Mouse (Mus musculus) activated CD4-positive, CD25-positive, alpha-beta regulatory T cell (primary cell): Measurements from ENCODE around the gene G430095P16Rik. TPM values are rescaled to one million over a fixed set of nuclear protein-coding genes. Genes with fewer than 3 reads are reported as not detected.

Experiments
- polyA plus RNA-seq, 2 experiments: library from polyadenylated mRNA; unstranded; fragments of 100-300 nt; shearing (Covaris generic); gene quantifications; one replicate each; pipeline ENCODE4 v1.2.1; 2017

G430095P16Rik gene
- polyA plus RNA-seq = 10 to 100 TPM; 23.8 to 35.4 TPM

GRCm38 (mm10) chr8:84722850-84723570 lies at the start of gene G430095P16Rik:
TSS of gene G430095P16Rik (plus strand) at chr8:84723007.

GRCm38 (mm10) chr8:84686191-84687002 lies 36.4 kb upstream of the G430095P16Rik start, which contains the start of gene Trmt1:
TSS of gene Trmt1 (plus strand) at chr8:84686307.

GRCm38 (mm10) chr8:84687705-84688100 lies 35.1 kb upstream of the G430095P16Rik start, which contains the start of gene Nacc1:
TSS of gene Nacc1 (minus strand) at chr8:84687862.

GRCm38 (mm10) chr8:84700941-84701911 lies 21.6 kb upstream of the G430095P16Rik start, which contains the start of gene Lyl1:
TSS of gene Lyl1 (plus strand) at chr8:84701457.

Other genes starting within 250 kb of the G430095P16Rik start
- gene Ier2, start 60.2 kb upstream of the G430095P16Rik start, polyA plus RNA-seq = 100 to 1,000 TPM; 188 to 241 TPM
- gene Trmt1, start 36.7 kb upstream of the G430095P16Rik start, polyA plus RNA-seq = 10 to 100 TPM; 38.1 to 54.2 TPM
- gene Nacc1, start 35.1 kb upstream of the G430095P16Rik start, polyA plus RNA-seq = 10 to 100 TPM; 10.7 to 21.4 TPM
- gene Lyl1, start 21.6 kb upstream of the G430095P16Rik start, polyA plus RNA-seq = under 1 TPM; 0.41 to 0.57 TPM
- gene Nfix, start 77.3 kb downstream of the G430095P16Rik start, polyA plus RNA-seq = 10 to 100 TPM in 1 of 2 experiments, 1 to 10 TPM in 1; 4.1 to 12.3 TPM
- 1 to 10 TPM; 3.3 to 4.2 TPM for gene Dand5, start 99.8 kb downstream of the G430095P16Rik start, polyA plus RNA-seq
- gene Gadd45gip1, start 108.5 kb downstream of the G430095P16Rik start, polyA plus RNA-seq = 10 to 100 TPM; 29.7 to 37.9 TPM
- 100 to 1,000 TPM; 159 to 183 TPM for gene Rad23a, start 117.7 kb downstream of the G430095P16Rik start, polyA plus RNA-seq
- gene Calr, start 123.9 kb downstream of the G430095P16Rik start, polyA plus RNA-seq = 100 to 1,000 TPM; 378 to 630 TPM
- 10 to 100 TPM; 78.3 to 79.8 TPM for gene Farsa, start 134.0 kb downstream of the G430095P16Rik start, polyA plus RNA-seq
- 10 to 100 TPM in 1 of 2 experiments, 1 to 10 TPM in 1; 9.1 to 16.8 TPM for gene Syce2, start 149.1 kb downstream of the G430095P16Rik start, polyA plus RNA-seq
- 10 to 100 TPM; 22.2 to 31.5 TPM for gene Gcdh, start 170.9 kb downstream of the G430095P16Rik start, polyA plus RNA-seq
- 1 to 10 TPM; 1.3 to 3.6 TPM for gene Klf1, start 178.9 kb downstream of the G430095P16Rik start, polyA plus RNA-seq
- gene Dnase2a, start 185.6 kb downstream of the G430095P16Rik start, polyA plus RNA-seq = 10 to 100 TPM in 1 of 2 experiments, 1 to 10 TPM in 1; 6.1 to 11.9 TPM
- gene Mast1, start 214.4 kb downstream of the G430095P16Rik start, polyA plus RNA-seq = 1 to 10 TPM in 1 of 2 experiments, under 1 TPM in 1; 0.62 to 1.2 TPM
- gene Rtbdn, start 224.0 kb downstream of the G430095P16Rik start, polyA plus RNA-seq = under 1 TPM in 1 of 2 experiments, not detected in 1; 0.21 TPM
- not detected for gene Gm49661, start 246.4 kb downstream of the G430095P16Rik start, polyA plus RNA-seq
- gene Prdx2, start 246.6 kb downstream of the G430095P16Rik start, polyA plus RNA-seq = 100 to 1,000 TPM; 205 to 213 TPM
- 10 to 100 TPM; 80.7 to 89.0 TPM for gene Rnaseh2a, start 246.8 kb downstream of the G430095P16Rik start, polyA plus RNA-seq